Mouse (Mus musculus): ENCODE measurements around the gene Spata13.

Gene Spata13

DNA sequence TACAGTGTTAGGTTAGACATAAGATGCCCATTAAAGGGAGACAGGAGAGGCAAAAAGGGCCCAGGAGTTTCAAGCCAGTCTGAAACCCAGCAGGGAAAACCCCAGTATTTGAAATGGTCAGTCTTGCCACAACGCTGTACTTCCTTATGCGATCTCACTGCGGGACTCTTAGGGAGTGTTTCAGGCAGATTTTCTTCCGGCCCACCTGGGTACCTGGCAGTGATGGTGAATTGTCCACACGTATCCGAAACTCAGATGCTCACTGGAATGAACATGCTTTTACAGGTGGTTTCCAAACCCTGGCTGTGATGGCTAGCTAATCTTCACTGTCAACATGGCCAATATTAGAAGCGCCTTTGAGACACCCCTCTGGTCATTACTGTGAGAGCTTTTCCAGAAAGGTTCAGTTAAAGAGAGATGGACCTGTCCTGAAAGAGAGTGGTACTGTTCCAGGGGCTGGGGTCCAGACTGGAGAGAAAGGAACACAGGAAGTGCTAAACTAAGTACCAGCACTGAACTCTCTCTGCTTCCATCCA lies 148.4 kb downstream of the Spata13 start:
- DNase-seq (ENCODE audit: low read depth, low spot score): no peak

DNA sequence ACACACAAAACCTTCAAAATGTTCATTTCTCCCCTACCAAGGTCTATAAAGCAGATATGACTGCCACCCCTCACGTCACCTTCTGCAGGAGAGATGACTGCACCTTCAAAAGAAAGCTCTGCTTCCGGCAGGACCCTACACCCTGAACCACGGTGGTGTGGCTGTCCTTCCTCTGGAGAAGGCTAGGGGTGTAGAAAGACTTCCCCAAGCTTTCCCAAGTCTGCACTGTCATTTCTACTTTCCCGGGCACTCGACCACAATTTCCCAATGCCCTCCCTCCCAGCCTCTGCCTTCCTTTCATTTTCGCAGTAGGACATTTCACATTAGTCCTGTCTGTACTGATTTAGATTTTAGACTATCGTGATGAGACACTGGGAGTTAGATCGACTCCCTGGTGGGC lies 149.4 kb downstream of the Spata13 start:
- DNase-seq (ENCODE audit: low read depth, low spot score): no peak

- peak; percentile 90 for DNase-seq (ENCODE audit: low read depth, low spot score)
Measured at GRCm38 (mm10) chr14:60784427-60785315, 150.9 kb downstream of the Spata13 start, which contains the start of gene Mipep. Gene Mipep (plus strand): TSS chr14:60784573.

DNA sequence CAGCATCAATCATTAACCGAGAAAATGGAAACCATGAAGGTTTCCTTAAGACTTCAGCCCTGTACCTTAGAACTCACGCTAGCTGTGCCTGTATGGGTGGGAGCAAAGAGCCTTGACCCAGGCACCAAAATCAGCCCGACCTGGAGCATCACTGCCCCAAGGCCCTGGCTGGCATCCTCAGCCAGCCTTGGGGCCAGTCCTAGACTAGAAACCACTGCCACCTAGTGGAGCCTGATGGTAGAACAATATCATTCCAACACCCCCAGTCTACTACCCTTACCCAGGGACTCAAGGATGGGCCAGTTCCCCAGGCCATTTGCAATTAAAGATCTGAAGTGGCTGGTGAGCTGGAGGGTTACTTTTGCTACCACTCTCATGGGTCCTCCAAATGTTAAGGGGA lies 156.3 kb downstream of the Spata13 start:
- peak; percentile 40 for DNase-seq (ENCODE audit: low read depth, low spot score)

DNA sequence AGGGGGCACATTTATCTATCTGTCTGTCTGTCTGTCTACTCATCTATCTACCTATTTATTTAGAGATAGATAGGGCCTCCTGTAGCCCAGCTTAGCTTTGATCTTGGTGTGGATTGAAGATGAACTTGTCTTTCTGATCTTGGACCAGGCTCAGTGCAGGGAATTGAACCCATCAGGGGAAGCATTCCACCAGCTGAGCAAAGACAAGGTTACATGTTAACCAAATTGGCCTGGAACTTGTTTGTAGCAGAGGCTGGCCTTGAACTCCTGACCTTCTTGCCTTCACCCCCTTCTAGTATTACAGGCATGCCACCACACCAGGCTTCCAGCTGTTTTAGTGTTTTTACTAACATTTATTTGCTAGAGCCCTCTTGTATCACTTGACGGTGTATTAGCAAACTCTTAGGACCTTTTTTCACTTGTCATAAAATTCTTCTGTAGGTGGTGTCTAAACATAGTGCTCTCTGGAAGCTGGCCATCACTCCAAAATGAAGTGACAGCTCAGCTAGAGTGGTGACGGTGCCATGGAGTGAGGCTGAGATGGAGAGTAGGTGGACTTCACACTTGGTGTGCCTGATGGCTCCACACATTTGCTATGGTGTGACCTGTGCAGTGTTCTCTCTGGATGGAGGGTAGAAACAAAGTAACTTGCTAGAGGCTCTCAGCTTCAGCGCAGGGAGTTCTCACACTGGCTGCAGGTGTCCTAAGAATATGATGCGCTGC lies 163.0 kb downstream of the Spata13 start:
- DNase-seq (ENCODE audit: low read depth, low spot score): no peak

GRCm38 (mm10) chr14:60797596-60797995 lies 163.8 kb downstream of the Spata13 start:
- DNase-seq (ENCODE audit: low read depth, low spot score): no peak

DNA sequence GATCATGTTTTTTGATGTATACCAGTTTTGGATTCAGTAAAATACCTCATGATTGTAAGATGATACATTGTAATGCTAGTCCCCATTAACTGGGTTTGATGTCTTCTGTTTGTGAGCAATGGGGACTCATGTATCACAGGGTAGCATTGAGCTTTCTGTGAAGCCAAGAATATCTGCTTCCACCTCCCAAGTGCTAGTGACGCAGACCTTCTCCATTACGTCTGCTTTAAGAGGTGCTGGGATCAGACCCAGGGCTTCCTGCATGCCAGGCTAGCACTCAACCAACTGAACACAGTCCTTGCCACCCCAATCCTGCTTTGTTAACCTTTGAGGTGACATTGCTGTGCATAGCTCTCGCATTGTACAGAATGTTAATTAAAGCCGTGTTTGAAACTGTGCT lies 164.9 kb downstream of the Spata13 start:
- no peak for DNase-seq (ENCODE audit: low read depth, low spot score)

GRCm38 (mm10) chr14:60799762-60800728 lies 166.2 kb downstream of the Spata13 start:
- peak; percentile 49 for DNase-seq (ENCODE audit: low read depth, low spot score)

DNA sequence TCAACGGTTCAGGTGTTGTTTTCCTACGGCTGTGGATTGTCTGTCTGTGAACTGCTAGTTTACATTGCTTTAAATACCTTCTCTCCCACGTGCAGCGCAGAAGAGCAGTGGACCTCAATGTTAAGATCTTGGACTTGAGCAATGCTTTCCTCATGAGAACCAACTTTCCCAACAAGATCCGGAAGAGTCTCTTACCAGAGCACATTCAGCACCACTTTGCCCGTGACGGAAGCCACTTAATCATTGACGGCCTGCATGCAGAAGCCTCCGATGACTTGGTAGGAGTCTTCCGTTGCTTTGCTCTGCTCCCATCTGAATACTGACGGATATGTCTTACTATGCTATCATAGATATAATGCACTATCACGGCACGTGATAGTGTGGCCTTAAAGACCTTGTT lies 168.2 kb downstream of the Spata13 start:
- no peak for DNase-seq (ENCODE audit: low read depth, low spot score)

- no peak for DNase-seq (ENCODE audit: low read depth, low spot score)
Measured at GRCm38 (mm10) chr14:60804978-60805377, 171.2 kb downstream of the Spata13 start.

DNA sequence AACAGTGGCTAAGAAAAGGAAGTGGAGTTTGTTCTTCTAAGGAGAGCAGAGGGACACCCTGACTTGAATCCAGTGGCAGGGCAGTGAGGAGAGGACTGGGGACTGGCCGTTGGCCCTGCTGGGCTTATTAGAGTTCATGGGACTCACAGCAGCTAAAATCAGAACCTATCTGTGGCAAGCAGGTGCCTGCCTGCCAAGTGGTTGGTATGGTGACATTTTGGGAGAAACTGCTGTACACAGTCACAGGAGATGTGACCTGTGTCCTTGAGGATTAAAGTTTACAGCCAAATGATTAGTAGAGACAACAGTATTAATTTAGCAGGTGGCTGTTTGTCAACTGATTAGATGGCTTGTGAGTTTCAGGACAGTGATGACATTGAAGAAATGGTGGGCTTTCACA lies 172.1 kb downstream of the Spata13 start:
- DNase-seq (ENCODE audit: low read depth, low spot score): no peak

DNA sequence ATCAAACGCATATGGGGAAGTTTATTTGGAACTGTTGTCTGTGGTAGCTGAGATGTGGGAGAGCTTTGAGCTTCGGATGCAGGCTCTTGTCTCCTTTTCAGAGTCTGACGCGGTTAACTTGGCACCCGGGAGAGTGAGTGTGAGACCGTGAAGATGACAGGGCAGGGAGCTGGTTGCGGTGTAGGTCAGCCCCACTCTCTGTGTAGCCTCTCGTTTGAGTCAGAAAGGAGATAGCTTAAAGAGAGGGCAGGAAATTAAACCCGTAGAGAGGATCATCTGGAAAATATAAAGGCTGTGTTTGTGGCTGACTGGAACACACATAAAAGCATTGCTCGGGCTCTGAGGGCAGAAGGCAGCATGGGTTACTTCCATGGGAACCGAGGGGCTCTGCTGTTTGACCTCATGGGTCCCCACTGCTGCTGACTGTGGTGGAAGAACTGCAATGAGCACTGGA lies 173.1 kb downstream of the Spata13 start:
- DNase-seq (ENCODE audit: low read depth, low spot score): no peak

DNA sequence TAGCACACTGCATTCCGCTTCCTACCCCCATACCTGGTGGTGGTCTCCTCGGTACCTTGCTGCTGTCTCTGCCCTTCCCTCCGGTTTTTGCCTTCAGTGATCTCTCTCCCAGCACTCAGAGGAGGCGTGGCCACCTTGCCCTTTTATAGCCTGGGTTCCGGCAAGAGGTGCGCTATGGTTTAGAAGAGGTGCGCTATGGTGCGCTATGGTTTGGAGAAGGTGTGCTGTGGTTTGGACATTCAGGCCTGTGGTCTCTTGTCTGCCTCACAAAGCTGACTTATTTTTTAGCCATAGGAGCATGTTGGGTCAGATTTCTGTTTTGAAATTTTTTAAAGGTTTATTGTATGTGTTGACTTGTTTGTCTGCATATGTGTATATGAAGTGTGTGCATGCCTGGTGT lies 176.1 kb downstream of the Spata13 start:
- no peak for DNase-seq (ENCODE audit: low read depth, low spot score)

DNA sequence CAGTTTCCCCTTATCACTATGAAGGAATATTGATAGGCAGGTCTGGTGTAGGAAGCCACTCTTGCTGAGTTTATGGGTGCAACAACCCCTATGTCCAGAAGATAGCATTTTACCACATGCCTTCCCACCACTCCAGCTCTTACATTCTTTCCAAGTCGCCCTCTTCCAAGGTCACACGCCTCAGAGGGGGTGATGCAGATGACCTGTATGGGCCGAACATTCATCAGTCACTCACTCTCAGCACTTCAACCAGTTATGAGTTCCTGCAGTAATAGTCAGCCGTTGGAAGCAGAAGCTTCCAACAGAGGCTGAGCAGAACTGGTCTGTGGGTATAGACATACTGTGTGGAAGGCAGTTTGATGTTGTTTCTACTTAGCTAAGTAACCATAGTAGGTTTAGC lies 177.7 kb downstream of the Spata13 start:
- no peak for DNase-seq (ENCODE audit: low read depth, low spot score)
